Mouse (Mus musculus): ENCODE results near the gene Gm6096.

Gm6096 gene

GRCm38 (mm10) chr7:34230116-34230515, 20.7 kb upstream of the Gm6096 start, which contains the start of gene Gpi1:
Gpi1 (minus strand) TSS chr7:34230336.
- CTCF ChIA-PET = interaction anchor here in 2 of 4 experiments (0.5 to 1.0 kb wide), 5 partner anchors 10 to 199 kb away, joined by 3 to 5 read pairs (median 3); no protein-coding TSS in a partner anchor
- POLR2A ChIA-PET = interaction anchor here in 3 of 4 experiments (0.6 to 3.4 kb wide), 44 partner anchors 8 to 549 kb away, joined by 3 to 37 read pairs (median 4); partner anchors contain the start of genes Uba2 (in 2 of the 3), 4931406P16Rik (in 1 of the 3) and Pdcd2l (in 1 of the 3)

GRCm38 (mm10) chr7:34232785-34233725, 17.8 kb upstream of the Gm6096 start:
- ChIA-PET CTCF (no interaction called here), POLR2A (interaction anchor here (0.6 to 3.6 kb wide), 45 partner anchors 8 to 1372 kb away, joined by 3 to 31 read pairs (median 4); partner anchors contain the start of genes Uba2 (in 3 of the 4) and 4931406P16Rik (in 1 of the 4))

DNA sequence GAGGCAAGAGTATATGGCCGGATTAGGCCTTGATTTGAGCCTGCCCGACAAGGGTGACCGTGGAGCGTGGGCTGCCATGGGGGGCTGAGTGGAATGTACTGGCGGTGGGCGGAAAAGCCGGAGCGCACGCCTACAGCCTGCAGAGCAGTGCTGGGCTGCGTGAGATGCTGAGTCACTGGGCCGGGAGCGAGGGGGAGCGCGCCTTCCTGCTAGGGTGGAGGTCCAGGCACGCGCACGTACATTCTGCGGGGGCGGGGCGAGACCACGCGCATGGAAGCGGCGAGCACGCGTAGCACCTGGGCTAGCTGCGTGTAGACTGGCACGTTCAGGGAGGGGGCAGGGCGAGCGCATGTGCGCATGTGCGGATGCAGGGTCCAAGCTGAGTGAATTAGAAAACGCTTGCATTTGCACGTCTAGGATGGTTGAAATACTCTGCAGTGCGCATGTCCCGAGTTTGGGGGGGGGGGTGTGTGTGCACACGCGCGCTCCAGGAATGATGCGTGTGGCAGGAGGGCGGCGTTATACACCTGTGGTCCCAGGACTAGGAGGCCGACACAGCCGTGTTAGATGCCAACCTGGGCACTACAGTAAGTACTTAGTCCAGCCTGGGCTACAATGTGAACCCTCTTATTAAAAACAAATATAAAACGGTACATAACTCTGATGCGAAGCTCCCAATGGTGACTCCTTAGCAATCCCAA, 16.8 kb upstream of the Gm6096 start:
- ChIA-PET POLR2A (interaction anchor here (0.5 to 3.6 kb wide), 69 partner anchors 8 to 1371 kb away, joined by 3 to 31 read pairs (median 4); partner anchors contain the start of genes Uba2 (in 3 of the 4), 4931406P16Rik (in 1 of the 4), Gm6096 (in 1 of the 4) and Pdcd2l (in 1 of the 4)), CTCF (interaction anchor here (0.5 to 1.6 kb wide), 7 partner anchors 9 to 440 kb away, joined by 3 to 4 read pairs (median 3); no protein-coding TSS in a partner anchor)

GRCm38 (mm10) chr7:34234610-34235561, 16.0 kb upstream of the Gm6096 start:
- CTCF ChIA-PET = interaction anchor here (0.5 to 1.6 kb wide), 6 partner anchors 8 to 514 kb away, joined by 3 read pairs; no protein-coding TSS in a partner anchor
- POLR2A ChIA-PET = interaction anchor here (0.5 to 3.6 kb wide), 61 partner anchors 8 to 847 kb away, joined by 3 to 31 read pairs (median 4); partner anchors contain the start of genes Uba2 (in 3 of the 4), Pdcd2l (in 2 of the 4), 4931406P16Rik (in 1 of the 4) and Gm6096 (in 1 of the 4)

DNA sequence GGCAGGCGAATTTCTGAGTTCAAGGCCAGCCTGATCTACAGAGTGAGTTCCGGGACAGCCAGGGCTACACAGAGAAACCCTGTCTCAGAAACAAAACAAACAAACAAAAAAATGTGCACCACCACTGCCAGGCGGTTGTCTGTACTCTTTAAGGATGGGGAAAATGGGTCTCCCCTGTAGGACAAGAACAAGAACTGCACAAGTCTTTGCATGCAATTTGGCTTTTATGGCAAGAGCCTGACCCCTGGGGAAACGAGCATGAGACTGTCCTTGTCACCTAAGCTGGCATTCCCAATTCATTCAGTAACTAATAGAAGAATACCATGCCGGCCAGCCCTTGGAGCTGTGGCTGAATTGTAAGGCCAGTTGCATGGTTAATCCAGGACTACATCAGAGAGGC, 15.2 kb upstream of the Gm6096 start:
- CTCF ChIA-PET = interaction anchor here in 2 of 4 experiments (0.7 to 1.6 kb wide), 2 partner anchors 8 to 17 kb away, joined by 3 read pairs; no protein-coding TSS in a partner anchor

DNA sequence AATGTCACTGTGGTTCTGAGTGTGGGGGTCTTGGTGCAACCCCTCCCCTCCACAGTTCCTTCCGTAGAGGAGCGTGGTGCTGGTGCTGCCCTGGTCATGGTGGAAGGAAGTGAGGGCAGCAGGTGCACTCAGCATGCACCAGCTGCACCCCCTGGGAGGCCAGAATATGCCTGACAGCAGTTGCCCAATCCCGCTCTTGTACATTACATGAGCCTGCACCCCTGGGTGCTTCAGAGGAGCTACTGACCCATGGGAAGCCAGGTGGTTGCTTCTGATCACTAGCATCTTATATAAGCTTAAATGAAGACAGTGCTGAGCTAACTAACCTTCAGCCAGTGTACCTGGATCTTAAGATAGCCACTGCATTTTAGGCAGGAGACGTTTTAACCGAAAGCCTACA, 12.8 kb upstream of the Gm6096 start:
- CTCF ChIA-PET = no interaction called here
- POLR2A ChIA-PET = interaction anchor here in 2 of 4 experiments (0.7 to 2.8 kb wide), 6 partner anchors 9 to 31 kb away, joined by 3 to 9 read pairs (median 3); no protein-coding TSS in a partner anchor

More for the DNA sequence above, 15.2 kb upstream of the Gm6096 start:
- POLR2A ChIA-PET = interaction anchor here in 3 of 4 experiments (0.6 to 3.6 kb wide), 17 partner anchors 11 to 846 kb away, joined by 3 to 31 read pairs (median 5); partner anchors contain the start of genes Uba2 (in 2 of the 3) and Pdcd2l (in 1 of the 3)

DNA sequence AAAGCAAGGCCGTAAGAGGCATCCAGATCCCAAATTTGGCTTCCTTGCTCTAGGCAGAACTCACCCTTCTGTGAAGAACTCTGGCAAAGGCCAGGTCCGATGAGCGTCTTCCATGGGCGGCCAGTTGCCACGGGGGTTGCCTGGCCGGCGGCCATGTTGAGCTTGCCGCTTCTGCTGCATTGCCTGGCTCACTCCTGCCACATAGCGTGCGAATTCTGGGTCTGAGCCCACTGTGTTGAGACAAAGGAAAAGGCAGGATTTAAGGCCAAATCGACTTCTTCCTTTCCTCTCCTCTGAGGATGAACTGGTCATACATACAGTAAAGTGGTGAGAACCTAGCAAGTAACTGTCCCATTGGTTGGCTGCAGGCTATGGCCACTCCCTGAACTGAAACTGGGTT, 8.7 kb upstream of the Gm6096 start:
- CTCF ChIA-PET = interaction anchor here in 3 of 4 experiments (0.5 to 1.0 kb wide), 6 partner anchors 11 to 79 kb away, joined by 3 to 4 read pairs (median 3); no protein-coding TSS in a partner anchor
- POLR2A ChIA-PET = interaction anchor here in 2 of 4 experiments (0.6 to 2.6 kb wide), 12 partner anchors 8 to 432 kb away, joined by 3 to 13 read pairs (median 5); partner anchors contain the start of genes Gpi1 (in 2 of the 2) and Gm6096 (in 1 of the 2)

GRCm38 (mm10) chr7:34246870-34247499, 3.9 kb upstream of the Gm6096 start:
- ChIA-PET POLR2A (interaction anchor here in 2 of 4 experiments (0.8 to 2.0 kb wide), 4 partner anchors 12 to 69 kb away, joined by 3 to 9 read pairs (median 4); no protein-coding TSS in a partner anchor), CTCF (no interaction called here)

GRCm38 (mm10) chr7:34252030-34252429, 1.2 kb downstream of the Gm6096 start:
- ChIA-PET CTCF (interaction anchor here in 1 of 4 experiments (1.4 kb wide), 1 partner anchor 14 kb away, joined by 5 read pairs; no protein-coding TSS in a partner anchor), POLR2A (interaction anchor here in 2 of 4 experiments (0.6 to 1.3 kb wide), 2 partner anchors 10 to 562 kb away, joined by 3 read pairs; no protein-coding TSS in a partner anchor)

DNA sequence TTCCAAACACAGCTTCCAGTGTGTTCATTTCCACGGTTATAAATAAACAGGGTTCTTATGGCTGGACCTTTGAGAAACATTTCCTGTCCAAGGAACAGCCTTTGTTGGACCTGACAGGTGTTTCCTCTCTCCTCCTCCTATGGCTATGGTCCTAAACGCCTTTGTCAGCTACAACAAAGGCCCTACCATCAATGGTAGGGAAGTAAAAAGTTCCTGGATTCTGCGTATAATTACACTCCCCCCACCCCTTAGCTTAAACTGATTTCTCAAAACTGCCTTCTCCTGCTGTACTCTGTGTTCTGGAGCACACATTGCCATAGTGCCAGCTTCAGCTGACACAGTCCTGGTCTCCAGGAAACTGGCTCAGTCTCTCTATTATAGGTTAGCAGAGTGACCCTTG, 4.3 kb downstream of the Gm6096 start:
- POLR2A ChIA-PET = interaction anchor here in 3 of 4 experiments (0.6 to 1.7 kb wide), 8 partner anchors 10 to 58 kb away, joined by 3 to 6 read pairs (median 4); partner anchors contain the start of genes 4931406P16Rik (in 1 of the 3) and Gpi1 (in 1 of the 3)

GRCm38 (mm10) chr7:34255916-34256315, 5.1 kb downstream of the Gm6096 start:
- CTCF ChIA-PET = interaction anchor here in 2 of 4 experiments (1.1 to 1.8 kb wide), 2 partner anchors 10 to 26 kb away, joined by 3 to 6 read pairs; no protein-coding TSS in a partner anchor
- POLR2A ChIA-PET = interaction anchor here in 2 of 4 experiments (0.8 to 1.7 kb wide), 4 partner anchors 10 to 57 kb away, joined by 3 to 6 read pairs (median 4); partner anchors contain the start of genes 4931406P16Rik (in 1 of the 2) and Gpi1 (in 1 of the 2)

More for the DNA sequence above, 4.3 kb downstream of the Gm6096 start:
- CTCF ChIA-PET = interaction anchor here in 2 of 4 experiments (1.1 to 1.8 kb wide), 2 partner anchors 11 to 26 kb away, joined by 3 to 6 read pairs; no protein-coding TSS in a partner anchor

- POLR2A ChIA-PET = interaction anchor here in 3 of 4 experiments (0.6 to 1.9 kb wide), 13 partner anchors 9 to 155 kb away, joined by 3 to 6 read pairs (median 4); partner anchors contain the start of gene 4931406P16Rik (in 2 of the 3)
- CTCF ChIA-PET = interaction anchor here in 1 of 4 experiments (0.8 to 1.0 kb wide), 3 partner anchors 14 to 98 kb away, joined by 3 read pairs; no protein-coding TSS in a partner anchor
Observed at GRCm38 (mm10) chr7:34257279-34257678, 6.4 kb downstream of the Gm6096 start.

GRCm38 (mm10) chr7:34258407-34258806, 7.6 kb downstream of the Gm6096 start:
- ChIA-PET CTCF (no interaction called here), POLR2A (interaction anchor here in 2 of 4 experiments (0.8 to 1.9 kb wide), 5 partner anchors 10 to 92 kb away, joined by 3 to 5 read pairs (median 4); no protein-coding TSS in a partner anchor)

DNA sequence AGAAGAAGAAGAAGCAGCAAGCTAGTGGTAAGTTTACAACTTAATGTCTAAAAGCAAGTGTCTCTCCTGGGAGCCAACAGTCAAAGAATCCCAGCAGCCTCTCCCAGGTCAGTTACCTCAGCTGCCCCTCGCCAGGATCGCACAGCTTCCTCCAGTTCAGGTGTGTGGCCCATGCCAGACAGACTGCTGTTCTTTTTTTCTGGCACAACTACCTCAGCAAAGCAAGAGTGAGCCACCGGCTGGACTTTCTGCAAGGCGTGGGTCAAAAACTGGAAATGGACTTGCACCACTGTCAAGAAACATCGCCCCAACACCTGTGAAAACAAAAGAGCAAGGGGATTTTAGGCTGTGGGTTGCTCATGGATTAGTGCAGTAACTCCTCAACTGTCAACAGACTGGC, 12.6 kb downstream of the Gm6096 start:
- CTCF ChIA-PET = interaction anchor here in 1 of 4 experiments (0.7 kb wide), 1 partner anchor 74 kb away, joined by 3 read pairs; no protein-coding TSS in a partner anchor
- POLR2A ChIA-PET = interaction anchor here in 2 of 4 experiments (0.6 to 0.9 kb wide), 2 partner anchors 9 to 76 kb away, joined by 3 to 6 read pairs; no protein-coding TSS in a partner anchor

GRCm38 (mm10) chr7:34265876-34266346, 15.1 kb downstream of the Gm6096 start:
- ChIA-PET CTCF (interaction anchor here in 2 of 4 experiments (0.9 to 2.1 kb wide), 8 partner anchors 10 to 86 kb away, joined by 3 to 6 read pairs (median 4); no protein-coding TSS in a partner anchor), POLR2A (interaction anchor here in 3 of 4 experiments (0.6 to 3.0 kb wide), 24 partner anchors 9 to 1024 kb away, joined by 3 to 13 read pairs (median 4); partner anchors contain the start of genes 4931406P16Rik (in 1 of the 3), Gm6096 (in 1 of the 3) and Gpi1 (in 1 of the 3))
